Mouse (Mus musculus): Measurements from ENCODE around the gene Maml2.

Gene Maml2

DNA sequence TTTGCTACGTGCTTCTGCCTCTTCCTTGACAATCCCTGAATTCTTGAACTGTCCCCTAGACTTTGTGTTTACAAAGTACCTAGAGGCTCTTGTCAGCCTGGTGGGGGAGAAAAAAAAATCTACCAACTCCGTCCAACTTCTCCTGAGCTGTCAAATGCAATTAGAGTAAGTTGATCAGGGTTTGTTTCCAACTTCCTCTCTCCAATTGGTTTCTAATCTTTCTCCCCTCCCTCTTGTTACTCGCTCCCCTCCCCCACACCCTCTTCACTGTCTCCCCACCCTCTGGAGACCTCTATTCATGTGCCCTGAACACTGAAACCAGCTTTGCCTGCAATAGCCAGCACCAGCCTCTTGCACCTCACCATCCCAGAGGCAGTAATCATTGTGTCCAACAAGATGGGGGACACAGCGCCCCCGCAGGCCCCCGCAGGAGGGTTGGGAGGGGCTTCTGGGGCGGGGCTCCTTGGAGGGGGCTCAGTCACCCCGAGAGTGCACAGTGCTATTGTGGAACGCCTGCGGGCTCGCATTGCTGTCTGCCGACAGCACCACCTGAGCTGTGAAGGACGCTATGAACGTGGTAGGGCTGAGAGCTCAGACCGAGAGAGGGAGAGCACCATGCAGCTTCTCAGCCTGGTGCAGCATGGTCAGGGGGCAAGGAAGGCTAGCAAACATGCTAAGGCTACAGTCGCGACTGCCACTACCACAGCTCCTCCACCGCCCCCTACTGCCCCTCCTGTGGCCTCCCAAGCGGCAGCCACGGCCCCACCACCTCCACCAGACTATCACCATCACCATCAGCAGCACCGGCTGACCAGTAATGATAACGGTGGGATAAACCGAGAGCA lies at the start of gene Maml2:
TSS of gene Maml2 (plus strand) at position 290 of the 845 bp plus-strand sequence.
- DNase-seq (ENCODE audit: low spot score) = peak; percentile 74

DNA sequence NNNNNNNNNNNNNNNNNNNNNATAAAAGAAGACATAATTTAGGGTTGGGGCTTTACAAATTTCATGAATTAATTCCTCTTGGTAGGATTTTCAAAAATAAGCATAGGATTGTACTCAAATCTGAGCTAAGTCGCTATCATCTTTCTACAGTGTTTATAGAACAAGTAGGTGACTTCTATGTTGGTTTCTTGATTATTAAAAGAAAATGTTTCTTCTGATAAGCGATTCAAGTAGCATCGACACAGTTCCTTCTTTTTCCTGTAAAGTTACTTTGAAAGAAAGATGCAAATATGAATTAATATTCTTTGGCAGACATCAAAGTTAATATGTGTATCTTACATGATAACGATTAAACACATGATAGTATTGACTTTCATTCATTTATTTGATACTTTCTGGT lies 49.7 kb upstream of the Maml2 start:
- no peak for DNase-seq (ENCODE audit: low spot score)

DNA sequence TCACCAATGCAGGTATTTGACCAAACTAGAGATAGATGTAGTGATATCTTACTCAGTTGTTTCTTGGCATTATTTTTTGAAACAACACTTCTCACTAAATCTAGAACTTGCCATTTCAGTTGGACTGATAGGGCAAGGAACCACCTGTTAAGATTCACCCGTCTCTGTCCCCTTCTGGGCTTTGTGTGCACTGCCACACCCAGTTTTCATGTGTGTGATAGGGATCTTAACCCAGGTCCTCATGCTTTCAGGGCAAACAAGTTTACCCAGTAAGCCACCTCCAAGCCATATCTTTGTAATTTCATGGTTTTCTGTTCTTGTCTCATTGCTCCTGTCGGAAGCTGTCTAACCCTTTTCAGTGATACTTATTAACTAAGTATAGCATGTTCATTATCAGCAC lies 46.5 kb upstream of the Maml2 start:
- no peak for DNase-seq (ENCODE audit: low spot score)

DNA sequence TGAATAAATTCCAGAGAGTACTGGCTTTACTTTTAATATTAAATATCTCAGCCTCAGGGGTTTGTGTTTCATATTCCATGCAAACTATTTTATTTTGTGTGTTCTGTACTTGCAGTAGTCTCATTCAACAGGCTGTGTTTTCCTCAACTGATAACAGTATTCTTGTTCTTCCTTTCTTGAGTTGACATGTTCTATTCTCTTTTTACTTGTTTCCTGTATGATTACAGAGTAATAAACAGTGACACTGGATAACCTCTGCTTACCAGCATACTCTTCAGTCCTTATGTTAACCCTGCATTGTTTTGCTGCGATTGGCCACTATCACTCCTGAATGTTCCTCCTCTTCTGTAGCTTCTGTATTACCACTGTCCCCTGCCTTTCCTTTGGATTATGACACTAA lies 41.0 kb upstream of the Maml2 start:
- no peak for DNase-seq (ENCODE audit: low spot score)

DNA sequence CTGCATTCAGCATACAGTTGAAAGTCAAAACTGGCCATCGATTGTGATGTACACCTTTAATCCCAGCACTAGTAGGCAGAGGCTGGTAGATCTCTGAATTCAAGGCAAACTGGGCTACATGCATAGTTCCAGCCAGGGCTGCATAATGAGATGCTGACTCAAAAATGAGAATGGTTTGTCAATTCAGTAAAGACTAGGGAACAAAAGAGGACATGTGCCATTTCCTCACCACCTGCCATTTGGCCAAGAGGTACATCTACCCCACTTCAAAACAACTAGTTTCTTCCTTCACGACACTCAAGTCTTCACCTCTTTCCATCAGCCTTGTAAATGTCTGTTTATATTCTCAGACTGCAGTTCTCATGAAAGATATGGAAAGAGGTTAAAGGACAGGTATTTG lies 39.6 kb upstream of the Maml2 start:
- no peak for DNase-seq (ENCODE audit: low spot score)

DNA sequence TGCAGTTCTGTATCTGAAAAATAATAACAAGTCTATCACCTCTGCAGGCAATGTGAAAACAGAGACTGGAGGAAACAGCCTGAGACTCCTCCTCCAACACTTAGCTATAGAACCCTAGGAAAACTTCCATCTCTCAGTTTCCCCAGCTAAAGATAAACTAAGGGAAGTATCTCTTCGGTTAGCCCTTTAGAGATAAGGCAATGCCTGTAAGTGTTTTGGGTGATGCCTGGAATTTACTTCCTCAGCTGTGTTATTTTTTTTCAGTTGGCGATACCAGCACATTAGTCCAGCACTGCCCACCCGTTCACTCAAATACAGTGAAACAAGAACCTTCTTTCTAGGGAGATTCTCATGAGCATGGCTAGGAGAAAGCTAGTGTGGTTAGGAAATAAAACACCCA lies 36.8 kb upstream of the Maml2 start:
- no peak for DNase-seq (ENCODE audit: low spot score)

DNA sequence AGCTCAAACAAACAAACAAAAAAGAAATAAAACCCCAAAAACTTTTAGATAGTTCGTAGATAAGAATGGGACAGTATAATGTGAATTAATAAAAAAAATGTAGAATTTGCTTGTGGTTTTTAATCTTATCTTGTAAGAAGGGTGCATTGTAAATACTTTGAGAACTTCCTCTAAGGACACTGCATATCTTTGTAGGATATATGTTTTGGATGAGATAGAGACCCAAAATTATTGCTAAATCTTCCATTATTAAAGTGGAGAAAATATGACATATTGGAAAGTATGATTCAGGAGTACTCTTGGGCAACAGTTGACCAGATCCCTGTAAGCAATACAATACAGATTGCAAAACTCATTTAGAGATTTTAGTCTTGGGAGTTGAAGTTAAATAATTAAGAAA lies 24.5 kb upstream of the Maml2 start:
- DNase-seq (ENCODE audit: low spot score) = no peak

DNA sequence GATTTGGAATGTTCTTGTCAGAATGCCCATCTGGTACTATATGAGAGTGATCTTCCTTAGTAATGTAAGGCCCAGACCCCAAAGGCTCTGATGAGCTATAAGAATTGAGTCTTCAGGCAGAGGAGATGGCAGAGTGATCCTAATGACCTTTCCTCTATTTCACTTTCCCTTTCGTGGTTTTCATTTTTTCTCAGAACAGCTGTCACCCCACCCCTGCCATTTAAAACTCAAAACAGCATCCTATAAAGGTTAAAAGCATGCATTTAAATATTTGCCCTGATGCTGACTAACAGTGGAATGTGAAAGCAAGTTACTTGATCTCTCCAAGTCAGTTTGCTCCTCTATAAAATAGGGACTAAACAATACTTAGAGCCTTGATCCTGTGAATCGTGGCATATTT lies 10.3 kb upstream of the Maml2 start:
- no peak for DNase-seq (ENCODE audit: low spot score)

DNA sequence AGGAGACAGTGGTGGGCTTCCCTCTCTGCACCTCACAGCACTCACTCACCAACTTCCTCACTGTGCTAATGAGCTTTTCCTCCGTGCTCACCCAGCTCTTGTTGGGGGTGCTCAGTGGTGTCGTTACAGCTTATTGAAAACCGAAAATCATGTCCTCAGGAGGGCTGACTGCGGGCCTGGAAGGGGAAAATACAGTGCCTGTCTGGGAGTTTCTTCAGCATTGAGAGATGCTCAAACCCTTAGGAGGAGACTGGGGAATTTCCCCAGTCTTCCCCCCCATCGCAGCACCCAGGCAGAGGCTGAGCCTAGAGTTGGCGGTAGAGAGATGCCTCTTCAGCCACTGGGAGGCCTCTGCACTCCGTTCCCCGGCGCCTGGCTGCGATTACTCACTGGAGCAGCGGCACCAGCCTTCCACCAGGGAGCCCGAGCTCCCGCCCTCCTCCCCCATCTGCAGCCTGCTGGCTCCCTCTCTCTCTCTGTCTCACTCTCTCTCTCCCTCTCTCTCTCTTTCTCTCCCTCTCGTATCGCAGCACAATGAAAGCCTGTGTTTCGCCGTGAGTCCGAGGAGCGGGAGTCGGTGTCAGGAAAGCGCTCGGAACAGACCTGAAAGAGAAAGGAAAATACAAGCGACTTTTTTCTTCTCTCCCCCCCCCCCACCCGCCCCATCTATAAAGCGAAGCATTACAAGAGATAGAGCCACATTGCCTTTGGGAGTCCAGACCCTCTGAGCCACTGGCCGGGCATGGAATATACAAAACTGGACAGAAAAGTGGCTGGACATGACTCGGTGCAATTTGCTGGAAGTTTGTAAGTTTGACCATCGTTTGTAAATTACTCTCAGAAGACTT lies 1.3 kb upstream of the Maml2 start:
- peak; percentile 88 for DNase-seq (ENCODE audit: low spot score)

DNA sequence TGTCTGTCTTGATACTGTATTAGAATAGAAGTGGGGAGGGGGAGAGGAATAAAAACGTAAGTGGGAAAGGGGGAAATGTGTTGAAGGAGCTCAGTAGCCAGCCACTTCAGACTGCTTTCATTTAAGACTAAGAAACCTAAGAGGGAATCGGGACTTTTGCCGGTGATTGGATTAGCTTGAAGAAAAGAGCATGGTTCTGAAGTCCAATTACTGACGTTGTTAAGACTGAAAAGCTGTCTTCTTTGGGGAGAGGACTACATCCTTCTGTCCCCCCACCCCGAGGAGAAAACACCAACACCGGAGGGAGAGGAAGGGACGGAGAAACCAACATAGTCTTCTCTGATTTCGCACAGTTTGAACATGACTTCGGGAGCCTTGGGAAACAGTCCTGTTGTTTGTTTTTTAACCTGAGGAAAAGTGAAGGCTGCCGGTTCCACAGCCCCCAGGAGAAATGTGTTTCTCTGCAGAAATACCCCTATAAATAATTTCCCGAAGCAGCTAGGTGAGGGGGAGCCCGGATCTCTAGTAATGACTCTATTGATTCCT lies 562 bp upstream of the Maml2 start:
- DNase-seq (ENCODE audit: low spot score) = no peak

DNA sequence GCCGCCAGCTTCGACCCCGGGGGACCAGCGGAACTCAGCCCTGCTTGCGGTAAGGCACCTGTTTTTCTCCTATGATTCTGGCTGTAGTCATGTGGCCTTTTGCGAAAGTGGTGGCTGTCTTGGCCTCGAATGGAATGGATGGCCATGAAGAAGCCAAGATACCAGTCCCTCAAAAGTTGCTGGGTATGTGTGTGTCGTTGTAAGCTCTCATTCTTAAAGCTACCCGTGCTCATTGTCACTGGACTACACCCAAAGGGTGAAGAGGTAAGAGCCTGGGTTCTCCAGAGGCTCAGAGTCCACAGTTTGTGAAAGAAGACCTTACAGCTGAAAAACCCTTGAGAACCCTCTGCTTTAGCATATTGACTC lies 739 bp downstream of the Maml2 start:
- no peak for DNase-seq (ENCODE audit: low spot score)

DNA sequence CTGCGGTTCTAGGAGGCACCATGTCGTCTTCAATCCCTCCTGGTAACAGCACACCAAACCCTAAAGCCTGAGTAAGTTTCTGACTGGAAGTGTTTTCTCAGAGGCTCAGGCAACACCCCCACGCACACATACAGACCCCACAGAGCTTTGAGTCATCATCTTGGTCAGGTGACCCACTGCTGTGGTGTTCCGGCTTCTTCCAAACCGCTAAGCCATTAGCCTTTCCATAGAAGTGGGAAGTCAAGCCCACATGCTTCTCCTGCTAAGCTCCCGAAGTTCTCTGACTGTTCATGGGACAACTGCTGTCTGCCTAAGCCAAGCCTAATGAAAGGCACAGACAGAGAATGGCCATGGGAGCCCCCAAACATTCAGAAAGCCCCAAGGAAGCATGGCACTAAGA lies 1.4 kb downstream of the Maml2 start:
- DNase-seq (ENCODE audit: low spot score) = no peak

DNA sequence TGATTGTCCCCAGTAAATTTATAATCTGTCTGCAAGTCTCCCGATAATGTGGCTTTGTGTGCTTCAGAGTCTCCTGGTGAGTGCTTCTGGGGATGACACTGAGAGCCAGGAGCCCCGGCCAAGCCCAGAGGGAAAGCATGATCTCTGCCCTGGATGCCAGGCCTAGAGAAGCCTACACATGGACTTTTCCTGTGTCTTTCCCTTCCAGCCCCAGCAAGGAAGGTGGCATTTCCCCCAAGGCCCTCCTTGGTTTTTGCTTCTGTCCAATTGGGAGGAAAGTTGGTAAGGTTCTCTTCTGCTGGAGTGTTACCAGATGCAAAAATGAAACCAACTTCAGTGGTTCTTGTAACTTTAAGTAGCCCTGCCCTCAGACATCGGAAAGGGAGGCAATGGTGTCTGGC lies 2.3 kb downstream of the Maml2 start:
- no peak for DNase-seq (ENCODE audit: low spot score)

DNA sequence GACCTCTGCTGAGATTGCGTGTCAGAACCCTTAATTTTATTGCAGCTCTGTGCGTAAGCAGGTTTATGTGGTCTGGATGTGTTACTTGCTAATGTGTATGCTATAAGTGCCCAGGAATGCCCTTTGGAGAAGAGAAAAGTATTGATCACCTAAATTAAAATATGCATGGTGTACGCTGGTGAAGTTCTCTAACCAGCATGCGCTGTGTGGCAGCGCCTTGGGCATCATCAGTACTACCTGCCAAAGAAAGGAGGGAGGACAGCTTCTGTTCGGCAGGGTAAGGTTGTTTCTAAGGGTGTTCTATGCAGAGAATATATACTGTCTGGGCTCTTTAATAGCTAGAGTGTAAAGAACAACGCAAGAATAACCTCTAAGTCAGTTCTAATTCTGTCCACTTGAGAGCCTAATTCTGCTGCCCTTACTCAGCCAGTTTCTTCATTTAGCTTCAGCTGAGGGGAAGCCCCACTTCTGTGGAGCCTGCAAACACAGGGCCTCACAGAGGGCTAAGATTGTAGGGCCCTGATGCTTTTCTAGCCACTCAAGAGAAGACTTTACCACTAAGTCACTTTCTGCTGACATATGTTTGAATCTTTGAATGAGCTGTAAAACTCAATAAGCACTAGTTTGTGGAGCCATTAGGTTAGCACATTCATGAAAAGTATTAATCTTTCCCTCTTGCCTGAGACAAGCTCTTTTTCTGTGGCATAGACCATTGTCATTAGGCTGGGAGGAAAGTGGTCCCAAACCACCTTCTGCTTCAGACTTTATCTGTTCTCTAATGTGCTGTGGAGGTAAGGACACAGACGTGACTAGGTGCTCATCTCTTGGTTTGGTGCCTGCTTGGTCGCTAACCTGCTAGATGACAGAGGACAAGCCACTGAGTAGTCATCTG lies 3.4 kb downstream of the Maml2 start:
- DNase-seq (ENCODE audit: low spot score) = no peak

DNA sequence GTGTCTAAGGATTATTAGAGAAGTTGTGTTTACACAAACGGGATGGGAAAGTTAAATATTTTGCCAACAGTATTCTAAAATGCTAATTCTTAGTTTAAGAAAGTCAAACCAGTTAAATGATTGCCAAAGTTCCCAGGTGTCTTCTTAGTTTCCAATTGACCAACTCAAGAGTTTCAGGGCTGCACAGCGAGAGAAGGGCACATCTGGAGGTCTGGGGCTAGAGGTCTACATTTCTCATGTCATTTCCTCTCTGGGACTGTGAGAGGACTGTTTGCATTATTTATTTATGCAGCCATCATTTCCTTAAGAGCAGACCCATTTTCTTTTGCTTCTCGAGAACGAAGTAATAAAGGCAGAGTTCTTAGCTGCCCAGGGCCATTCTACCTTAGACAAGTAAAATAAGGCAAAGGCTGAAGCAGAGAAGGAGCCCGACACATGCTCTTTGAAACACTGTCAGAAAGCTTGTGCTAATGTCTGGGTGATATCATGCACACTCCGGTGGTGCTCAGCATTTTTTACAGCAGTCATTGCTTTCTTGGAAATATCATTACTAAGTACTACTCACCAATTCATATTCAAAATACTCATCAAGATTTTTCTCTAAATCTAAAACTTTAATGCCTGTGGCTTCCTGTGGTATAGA lies 4.5 kb downstream of the Maml2 start:
- DNase-seq (ENCODE audit: low spot score) = no peak

DNA sequence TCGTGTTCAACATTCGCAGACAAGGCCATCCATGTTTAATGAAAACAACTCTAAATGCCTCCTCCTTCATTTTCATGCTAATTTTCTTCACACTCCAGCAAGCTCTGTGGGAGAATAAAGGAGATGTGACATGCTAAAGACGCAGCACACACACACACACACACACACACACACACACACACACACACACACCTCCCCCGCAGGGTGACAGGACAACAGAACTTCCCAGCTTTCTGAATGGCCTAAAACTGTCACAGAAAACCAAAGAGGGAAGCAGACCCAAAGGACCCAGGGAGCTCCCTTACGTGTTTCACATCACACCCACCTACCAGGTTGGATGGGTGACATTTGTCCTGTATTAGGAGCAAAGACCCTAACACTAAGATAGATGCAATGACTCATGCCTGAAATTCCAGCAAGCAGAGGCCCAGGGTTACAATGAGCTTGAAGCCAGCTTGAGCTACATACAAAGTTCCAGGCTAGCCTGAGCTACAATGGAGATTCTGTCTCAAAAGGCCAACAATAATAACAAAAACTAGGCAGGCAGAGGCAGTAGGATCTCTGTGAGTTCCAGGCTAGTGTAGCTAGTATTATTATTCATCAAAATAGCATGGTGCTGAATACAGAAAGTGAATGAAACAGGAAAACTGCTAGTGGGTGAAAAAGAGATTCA lies 5.5 kb downstream of the Maml2 start:
- no peak for DNase-seq (ENCODE audit: low spot score)

DNA sequence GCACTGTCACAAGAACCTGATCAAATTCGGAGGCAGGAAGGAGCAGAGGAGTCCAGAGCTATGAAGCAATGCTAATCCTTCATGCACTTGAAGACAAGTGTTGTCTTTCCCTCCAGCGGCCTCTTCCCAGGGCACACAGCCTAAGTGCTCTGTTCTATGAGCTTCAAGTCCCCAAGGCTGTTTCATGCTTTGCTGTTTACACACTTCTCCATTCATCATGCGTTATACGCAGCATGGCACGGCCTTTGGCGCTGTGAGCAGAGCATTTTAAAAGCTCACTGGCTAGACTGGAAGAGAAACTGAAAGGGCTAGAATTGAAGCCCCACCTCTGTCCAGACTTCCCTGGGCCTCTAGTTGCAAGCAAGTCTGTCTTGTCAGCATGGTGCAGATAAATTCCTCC lies 6.2 kb downstream of the Maml2 start:
- DNase-seq (ENCODE audit: low spot score) = no peak

DNA sequence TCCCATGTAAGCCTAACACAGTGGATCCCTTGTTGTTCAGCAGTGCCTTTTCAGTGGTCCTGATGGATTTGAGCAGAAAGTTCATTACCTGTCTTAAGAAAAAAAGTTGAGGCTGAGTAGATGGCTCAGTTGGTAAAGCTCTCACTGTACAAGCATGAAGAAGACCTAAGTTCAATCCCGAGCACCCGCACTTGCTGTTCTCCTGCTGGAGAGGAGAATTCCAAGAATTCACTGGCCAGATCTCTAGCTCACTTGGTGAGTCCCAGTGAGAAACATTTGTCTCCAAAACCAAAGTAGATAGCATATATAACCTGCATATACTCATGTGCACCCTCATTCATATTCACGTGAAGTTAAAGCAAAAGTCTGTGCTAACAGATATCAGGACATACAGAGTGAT lies 8.7 kb downstream of the Maml2 start:
- no peak for DNase-seq (ENCODE audit: low spot score)

DNA sequence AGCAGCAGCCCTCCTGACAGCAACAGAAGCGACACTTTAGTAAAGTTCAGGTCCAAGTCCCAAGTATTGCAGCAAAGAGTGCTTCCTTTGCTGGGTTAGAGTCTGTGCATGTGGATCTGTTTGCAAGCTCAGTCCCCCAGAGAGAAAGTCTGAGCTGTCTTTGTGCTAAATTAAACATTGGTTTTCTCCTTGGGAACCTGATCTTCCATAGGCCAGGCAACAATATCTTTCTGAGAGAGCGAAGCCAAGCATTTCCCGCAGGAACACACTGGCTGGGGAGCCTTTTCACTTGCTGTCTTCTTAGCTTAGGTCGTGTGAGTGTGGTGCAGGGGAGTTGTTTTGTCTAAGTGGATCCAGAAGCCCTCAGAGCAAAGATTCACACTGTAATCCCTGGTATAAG lies 9.5 kb downstream of the Maml2 start:
- DNase-seq (ENCODE audit: low spot score) = no peak

DNA sequence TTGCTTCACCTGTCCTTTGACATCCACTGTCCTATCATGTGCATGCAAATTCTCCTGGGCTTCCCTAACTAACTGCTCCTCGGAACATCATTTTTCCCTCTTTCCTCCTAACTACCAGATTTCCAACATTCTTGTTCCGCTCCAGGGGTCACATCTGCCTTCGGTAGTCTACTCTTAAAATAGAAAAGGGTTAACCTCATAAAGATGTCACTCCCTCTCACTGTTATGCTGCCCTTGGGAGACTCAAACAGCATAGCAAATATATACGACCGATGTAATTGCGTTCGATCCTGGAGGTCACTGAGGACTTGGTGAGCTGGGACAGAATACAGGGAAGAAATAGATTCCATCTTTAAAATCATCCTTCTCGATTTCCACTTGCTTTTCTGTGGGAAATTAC lies 11.0 kb downstream of the Maml2 start:
- DNase-seq (ENCODE audit: low spot score) = no peak

DNA sequence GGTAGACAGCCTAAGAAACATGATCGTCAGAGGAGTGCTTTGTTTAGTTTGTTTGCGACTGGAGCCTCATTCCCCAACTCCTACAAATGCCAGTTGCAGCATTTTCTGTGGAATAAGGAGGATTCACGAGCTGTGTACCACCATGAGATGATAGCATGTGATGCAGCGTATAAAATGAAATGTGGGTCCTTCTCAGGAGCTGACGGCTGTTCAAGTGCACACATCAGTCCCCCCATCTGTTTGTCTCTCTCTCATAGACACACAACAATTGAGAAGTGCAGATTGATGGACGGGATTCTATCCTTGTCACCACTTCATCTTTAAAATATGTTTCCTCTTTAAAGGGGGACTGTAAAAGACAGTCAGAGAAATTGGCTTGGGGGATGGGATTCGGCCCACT lies 12.1 kb downstream of the Maml2 start:
- DNase-seq (ENCODE audit: low spot score) = no peak
